Mouse (Mus musculus) gastrocnemius, adult 8-10 months (tissue): Measurements from ENCODE around the gene Diaph2. TPM values are rescaled to one million over a fixed set of nuclear protein-coding genes. Genes with fewer than 3 reads are reported as not detected.
"Not testable (repeated sequence)": the region's sequence is repeated elsewhere in the genome, so short reads cannot be mapped to it uniquely, and the experiment has no call there.

Experiments
- DNase-seq, 2 experiments: peaks; one replicate each; pipeline ENCODE4 v3.0.0; 2022; ENCODE audit warnings: low spot score in 2 of 2
- total RNA-seq, 4 experiments: library from RNA; stranded (reverse); gene quantifications; 2 replicates each; pipeline ENCODE4 v1.2.4; 2022

The Diaph2 gene
- total RNA-seq, 4 experiments from 2014 or later = 2.8 to 4.7 (median 3.7) TPM

- not testable (repeated sequence) for DNase-seq
Measured at GRCm38 (mm10) chrX:129799920-129800319, 50.4 kb downstream of the Diaph2 start.

DNA sequence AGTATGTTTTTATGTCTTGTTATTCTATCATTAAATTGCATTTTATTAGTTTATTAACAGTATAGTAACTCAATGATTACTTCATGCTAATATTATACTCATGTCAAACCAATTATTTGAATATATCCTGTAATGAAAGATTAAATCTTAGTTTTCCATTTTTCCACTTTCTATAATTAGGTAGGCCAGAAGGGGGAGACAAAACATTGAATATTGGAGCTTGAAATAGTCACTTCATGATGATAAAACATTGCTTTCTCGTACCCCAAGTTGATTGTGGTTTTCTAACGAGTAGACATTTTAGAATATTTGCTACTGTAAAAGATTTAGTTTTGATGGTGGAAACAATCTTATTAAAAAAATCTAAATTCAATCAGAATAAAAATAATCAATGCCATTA is 82.4 kb downstream of the Diaph2 start:
- no peak for DNase-seq

DNA sequence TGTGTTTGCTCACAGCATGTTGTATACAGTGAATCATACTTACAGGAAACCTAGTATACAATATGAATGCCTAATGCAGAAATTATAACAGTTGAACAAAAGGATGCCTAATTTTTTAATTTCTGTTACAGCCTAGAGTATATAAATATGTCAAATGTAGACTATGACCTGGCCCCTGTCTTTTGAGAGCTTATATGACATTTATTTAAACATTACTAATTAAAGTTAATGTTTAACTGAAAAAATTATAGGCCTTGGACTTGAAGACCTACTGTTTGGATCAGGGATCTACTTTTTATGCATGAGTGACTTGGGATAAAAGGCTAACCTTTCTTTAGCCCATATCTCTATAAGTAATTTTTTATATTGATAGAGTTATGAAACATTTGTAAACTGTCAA is 84.3 kb downstream of the Diaph2 start:
- no peak for DNase-seq

GRCm38 (mm10) chrX:129884465-129884864 is 134.9 kb downstream of the Diaph2 start:
- DNase-seq = peak; percentile 2

DNA sequence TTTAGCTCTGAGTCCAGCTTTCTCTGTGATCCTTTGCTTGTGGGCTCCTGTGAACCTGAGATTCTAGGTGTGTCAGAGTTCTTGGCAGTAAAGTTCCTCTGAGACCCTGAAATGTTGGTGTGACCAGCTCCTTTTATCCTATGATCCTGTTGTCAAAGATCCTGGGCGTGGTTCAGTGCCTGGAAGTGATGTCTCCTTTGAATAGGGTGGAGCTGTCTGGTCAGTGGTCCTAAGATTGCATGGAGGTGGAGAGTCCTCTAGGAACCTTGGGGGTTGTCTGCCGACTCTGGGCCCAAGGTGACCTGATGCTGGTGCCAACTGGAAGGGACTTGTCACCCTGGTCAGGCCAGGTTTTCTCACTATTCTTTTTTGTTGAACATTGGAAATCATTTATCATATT is 176.3 kb downstream of the Diaph2 start:
- DNase-seq = no peak

DNA sequence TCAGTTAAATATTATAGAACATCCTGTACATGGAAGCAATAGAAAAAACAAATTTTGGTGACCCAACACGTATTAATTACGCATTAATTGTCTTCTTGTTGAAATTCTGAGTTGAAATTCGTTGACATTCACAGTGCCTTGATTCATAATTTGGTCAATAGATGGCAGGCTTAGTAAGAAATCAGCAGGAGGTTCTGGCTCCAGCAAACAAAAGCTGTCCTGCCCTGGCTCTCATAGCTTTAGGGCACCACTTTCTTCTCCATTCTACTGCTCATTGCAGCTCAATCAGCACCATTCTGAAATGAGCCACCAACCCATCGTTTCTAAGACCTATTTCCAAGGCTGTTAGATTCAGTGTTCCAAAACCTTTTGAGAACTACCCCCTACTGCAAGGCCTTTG is 225.3 kb downstream of the Diaph2 start:
- no peak for DNase-seq

DNA sequence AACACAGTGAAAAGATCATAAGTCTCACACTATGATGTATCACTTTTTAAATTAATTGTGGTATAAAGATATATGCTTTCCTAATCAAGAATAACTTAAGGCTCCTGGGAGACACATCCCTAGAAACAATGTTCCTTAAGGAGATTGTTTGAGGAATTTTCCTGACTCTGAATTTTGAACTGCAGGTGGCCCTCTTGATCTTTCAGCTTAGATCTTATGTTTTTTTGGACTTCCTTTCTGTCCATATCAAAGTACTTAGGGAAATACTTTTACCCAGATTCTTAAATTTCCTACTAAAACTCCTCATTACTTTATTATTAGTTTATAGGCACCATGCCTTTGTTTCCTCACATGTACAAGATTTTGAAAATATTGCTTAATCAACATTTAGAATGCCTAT is 258.7 kb downstream of the Diaph2 start:
- DNase-seq = no peak

DNA sequence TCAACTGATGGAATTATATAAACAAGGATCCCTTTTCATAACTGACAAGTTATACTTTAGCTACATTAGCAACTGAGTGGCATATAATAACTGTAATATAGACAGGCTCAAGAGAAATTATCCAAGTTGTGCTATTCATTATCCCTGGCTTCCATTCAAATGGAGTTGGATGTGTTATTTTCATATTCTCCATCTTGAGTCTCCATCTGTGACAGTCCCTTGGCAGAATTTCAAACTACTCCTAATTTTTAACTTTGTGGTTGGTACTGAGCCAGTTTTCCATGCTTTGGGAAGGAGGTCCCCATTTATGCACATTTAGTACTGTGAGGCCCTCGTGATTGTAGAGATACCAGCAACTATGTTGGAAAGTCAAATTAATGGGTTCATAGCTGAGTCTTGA is 270.2 kb downstream of the Diaph2 start:
- no peak for DNase-seq

DNA sequence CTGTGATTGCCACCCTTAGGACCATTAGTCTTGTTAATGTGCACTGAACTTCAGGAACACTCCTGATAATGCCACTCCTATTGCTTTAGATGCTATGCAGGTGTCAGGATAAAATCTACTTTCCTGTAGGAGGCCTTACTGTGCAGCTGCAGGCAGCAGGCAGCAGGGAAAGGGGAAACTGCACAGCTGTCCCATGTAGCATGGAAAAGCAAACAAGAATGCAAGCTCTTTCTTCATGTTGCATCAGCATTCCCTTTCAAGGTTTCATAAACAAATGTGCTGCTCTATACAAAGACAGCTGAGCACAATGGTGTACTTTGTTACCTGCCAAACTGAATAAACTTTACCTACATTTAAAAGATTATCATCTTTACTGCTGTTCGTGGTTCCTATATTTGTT is 295.0 kb downstream of the Diaph2 start:
- DNase-seq = no peak

DNA sequence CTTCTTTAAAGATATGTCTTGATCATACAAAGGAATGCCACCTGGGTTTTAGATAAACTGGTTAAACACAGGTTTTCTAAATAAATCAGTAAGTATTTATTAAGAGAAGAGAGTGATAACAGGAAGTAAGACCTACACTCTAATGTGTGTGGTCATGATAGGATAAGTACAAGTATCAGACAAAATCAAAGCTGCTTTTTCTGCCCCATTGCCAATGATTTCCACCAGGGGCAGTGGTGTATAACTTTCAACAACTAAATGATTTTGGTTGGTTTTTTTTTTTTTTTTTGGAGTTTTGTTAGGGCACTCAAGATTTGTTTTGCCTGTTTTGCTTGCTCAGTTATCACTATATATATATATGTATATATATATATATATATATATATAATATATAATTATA is 399.7 kb downstream of the Diaph2 start:
- DNase-seq = no peak

DNA sequence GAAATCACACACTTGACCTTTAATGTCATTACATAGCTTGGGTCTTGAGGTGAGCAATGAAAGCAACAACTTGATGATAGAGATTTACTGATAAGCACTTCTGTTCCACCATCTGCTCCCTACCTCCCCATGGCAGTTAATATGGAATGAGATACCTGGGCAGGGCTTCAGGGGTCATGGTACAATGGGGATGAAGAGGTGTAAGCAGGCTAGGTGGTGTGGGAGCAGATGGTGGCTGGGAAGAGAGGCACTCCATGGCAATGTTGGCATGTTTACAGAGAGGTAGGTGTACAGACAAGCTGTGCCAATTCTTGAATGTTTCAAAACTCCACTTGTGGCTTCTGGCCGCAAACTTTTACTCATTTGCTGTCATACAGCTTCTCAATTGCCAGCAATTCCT is 402.6 kb downstream of the Diaph2 start:
- DNase-seq = no peak

DNA sequence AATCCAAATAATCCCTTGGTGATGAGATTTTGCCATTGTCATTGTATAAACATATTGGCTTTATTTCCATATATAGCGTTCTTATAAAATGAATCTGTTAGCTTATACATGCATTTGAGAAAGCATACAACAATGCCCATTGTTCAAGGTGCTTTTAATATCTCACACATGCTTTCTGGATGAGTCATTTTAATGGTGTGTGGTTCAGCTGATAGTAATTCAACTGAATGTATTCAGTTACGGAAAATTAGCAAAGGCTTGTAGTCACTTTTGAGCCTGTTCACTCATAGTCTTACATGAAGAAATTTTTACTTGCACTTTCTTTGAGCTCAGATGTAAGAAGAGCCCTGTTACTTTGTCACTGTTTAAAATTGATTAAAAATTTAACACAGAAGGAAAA is 423.6 kb downstream of the Diaph2 start:
- DNase-seq = no peak

GRCm38 (mm10) chrX:130187891-130188290 is 438.3 kb downstream of the Diaph2 start:
- DNase-seq = no peak

DNA sequence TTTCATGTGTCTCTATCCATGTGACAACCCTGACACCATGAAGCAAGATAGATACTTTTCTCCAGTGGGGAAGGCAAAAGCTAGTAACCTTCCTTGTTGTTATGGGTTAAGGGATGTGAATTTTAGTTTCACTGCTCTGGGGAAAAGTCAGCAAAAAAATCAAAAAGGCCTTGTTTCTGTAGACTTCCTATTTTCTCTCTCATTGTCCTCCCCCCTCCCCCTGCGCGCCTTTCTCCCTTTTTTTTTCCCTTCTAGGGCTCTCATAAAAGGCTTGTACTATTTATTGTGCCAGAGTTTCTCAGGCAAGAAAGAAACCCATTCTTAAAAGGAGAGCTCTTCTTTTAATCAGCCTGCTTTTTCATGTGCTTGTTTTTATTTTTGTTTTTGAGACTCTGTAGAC is 438.9 kb downstream of the Diaph2 start:
- no peak for DNase-seq

GRCm38 (mm10) chrX:130189250-130189649 is 439.7 kb downstream of the Diaph2 start:
- no peak for DNase-seq

DNA sequence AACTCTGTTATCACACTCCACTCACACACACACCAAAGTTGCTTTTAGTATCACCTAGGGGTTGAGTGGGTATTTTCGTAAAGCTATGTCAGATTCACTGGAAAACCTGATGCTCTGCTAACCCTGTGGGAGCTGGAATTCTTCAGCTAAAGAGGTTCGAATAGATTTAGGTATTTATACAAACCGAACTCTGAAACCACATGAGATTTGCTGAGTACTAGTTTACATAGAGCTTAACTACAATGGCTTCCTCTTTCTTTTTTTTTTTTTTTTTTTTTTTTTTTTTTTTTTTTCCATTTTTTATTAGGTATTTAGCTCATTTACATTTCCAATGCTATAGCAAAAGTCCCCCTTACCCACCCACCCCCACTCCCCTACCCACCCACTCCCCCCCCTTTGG is 447.9 kb downstream of the Diaph2 start:
- DNase-seq = not testable (repeated sequence)

DNA sequence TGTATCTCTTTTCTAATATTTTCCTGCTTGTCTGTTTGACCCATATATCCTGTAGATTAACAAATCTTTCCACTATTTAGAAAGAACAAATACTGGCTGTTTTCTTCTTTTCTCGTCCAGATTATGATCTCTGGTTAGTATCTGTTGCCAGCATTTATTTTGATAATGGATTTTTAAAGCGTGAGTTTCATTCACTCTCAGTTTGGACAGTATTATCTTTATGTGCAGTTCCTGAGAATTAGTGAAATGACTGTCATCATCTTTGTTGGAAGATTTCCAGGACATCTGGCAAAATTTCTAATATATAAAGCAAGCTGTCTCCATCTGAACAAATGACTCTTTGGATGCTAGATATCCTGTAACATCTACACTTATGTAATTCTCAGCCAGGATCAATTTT is 455.7 kb downstream of the Diaph2 start:
- DNase-seq = no peak

DNA sequence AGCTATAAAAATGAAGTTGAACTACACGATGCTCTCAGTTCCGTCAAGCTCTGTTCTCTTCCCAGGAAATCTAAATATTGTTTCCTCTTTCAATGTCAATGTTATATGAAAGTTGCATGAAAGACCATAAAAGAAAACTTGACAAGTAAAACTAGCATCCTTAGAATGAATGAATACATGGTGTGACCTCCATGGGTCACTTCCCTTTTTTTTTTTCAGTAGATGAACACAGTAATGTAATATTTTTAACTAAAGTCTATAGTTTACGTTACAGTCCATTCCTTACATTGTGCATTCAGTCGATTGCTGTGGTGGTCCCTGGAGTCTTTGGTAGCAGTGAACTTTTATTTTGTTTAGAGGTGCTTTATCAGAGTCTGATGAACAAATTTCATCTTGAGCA is 462.7 kb downstream of the Diaph2 start:
- DNase-seq = no peak

DNA sequence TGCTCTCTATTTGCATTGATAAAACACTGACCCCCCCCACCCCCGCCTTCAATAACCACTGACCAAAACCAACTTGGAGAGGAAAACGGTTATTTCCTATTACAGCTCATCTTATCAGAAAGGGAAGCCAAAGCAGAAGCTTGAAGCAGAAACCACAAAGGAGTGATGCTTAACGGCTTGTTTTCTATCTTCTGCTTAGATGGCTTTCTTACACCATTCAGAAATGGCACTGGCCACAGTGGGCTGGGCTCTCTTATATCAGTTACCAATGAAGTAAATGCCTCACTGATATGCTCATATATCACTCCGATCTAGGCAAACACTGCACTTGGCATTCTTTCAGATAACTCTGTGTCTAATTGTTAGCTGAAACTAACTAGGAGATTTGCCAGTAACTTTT is 463.2 kb downstream of the Diaph2 start:
- DNase-seq = no peak

- DNase-seq = no peak
Measured at GRCm38 (mm10) chrX:130230045-130230444, 480.5 kb downstream of the Diaph2 start.

DNA sequence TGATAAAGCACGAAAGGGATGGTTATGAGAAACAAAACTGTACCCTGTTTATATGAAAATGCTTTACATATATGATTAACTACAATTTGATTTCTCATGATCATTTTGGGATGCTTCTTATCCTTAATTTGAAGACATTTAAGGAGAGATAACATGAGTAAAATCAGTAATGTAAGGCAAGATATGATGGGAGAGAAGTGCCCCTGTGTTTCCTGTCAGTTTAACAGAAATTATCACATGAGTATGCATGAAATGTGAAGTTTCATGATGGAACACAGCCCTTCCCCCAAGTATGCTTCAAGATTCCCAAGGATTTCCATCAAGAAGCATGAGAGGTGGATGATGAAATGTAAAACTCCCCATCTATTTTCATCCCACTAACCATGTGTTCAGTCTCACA is 485.6 kb downstream of the Diaph2 start:
- no peak for DNase-seq

DNA sequence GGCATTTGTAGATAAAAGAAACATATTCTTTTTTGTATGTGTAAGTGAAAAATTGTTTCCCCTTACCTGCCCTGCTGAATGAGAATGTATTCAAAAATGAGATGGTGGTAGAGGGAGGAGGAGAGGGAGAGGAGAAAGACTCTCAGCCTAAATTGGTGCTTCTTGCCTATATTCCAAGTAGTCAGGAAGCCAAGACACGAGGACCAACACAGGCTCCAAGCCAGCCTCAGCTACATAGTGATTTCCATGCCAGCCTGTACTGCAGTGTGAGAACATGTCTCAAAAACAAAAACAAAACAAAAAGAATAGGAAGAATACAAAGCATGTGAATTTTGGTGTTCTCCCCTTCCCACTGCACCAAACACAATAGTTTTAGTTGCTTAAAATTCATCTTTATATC is 497.1 kb downstream of the Diaph2 start:
- DNase-seq = no peak

DNA sequence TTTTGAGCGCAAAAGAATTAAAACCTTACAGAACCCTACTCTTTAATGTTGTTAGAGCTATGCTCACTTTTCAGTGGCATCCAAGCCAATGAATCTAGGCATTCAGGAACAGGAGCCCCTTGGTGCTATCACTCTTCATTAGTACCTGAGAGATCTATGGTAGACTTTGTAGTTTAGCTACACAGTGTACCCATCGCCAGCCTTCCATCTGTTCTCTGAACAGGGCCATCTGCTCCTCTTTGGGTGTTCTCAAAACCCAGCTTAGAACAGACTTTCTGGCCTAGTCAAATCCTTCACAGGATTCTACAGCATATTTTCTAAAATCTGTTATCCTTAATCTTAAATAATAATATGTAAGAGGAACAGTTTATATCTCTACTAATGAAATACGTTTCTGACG is 504.1 kb downstream of the Diaph2 start:
- DNase-seq = no peak

DNA sequence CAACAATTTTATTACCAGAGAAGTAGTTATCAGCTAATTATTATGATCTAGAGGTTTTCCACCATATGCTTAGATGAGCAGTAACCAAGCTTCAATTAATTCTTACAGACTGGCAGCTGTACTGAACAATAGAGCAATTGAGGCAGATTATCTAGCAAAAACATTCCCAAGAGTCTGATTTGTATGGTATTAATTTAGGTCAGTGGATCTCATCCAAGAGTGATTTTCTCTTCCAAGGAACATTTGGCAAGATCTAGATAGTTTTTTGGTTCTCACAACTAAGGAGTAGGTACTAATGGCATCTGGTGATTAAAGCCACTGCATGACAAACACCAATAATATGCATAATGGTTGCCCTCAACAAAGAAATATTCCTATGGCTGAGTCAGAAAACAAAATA is 516.2 kb downstream of the Diaph2 start:
- no peak for DNase-seq

DNA sequence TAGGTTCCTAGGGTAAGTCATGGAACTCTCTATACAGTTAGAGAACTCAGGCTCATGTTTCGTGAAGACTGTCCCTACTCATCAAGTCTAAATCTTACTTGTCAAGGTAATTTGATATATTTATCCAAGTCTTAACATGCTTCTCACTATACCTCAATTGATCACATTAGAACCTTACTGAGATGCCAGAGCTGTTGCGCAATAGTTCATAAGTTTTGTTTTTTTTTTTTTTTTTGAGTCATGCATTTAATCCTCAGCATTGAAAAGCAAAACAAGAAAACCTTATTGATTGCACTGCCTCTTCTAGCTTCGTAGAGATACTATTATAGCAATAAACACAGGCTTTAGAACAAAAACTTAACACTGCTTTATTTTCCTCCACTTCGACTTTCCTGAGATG is 529.6 kb downstream of the Diaph2 start:
- no peak for DNase-seq
